Mouse (Mus musculus): Measurements from ENCODE around the gene Scn5a. TPM values are rescaled to one million over a fixed set of nuclear protein-coding genes. Genes with fewer than 3 reads are reported as not detected.

Gene Scn5a
- 0.76 and 0.95 TPM in 2 replicates for polyA plus RNA-seq (2014; fragmentation: Nextera tagmentation; extraction: Ambion mirVana)

DNA sequence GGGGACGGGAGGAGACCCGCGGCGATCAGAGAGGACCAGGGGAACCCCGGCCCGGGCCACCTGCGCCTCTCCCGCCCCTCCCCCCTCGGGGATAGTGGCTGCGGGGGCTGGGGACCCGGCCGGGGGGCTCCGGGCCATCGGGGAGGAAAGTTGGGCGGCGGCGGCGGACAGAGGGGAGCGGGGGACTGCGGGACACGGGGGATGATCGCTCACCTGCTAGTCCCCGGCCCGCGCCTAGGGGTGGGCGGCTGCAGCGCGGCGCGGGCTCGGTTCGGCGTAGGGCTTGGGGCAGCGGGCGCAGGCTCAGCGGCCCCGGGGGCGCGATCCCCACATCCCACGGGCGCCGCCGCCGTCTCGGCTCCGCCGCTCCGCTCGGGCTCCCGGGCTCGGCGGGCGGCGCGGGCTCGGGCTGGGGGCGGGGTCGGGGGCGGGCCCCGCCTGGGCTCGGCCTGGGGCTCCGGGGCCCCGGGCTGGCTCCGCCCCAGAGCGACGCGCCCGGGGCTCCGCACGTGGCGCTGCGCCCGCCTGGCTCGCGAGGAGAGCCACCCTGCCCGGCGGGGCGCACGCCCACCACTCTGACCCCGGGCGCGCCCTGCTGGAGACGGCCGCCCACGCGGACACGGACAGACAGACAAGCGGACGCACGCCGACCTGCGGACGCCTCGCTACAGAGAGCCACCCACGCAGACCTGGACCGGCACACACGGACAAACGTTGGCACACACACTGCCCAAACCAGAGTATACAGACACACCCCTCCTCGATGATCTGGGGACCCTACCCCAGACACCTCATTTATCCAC, at the start of gene Scn5a:
TSS of gene Scn5a (minus strand) at position 381 of the 803 bp plus-strand sequence.
- Histone ChIP-seq H3K9me3 (ENCODE audit: low read depth, low read length) (no peaks in the 10 kb centered on the region), H3K36me3 (ENCODE audit: insufficient read depth) (no peaks in the 10 kb centered on the region), H3K9ac (peak within 1 kb of the TSS; percentile 60), H3K4me3 (ENCODE audit: low read depth, low read length) (peak within 1 kb of the TSS; percentile 55), H3K4me2 (peak within 1 kb of the TSS; percentile 94), H3K27me3 (ENCODE audit: insufficient read depth, low read length) (peaks cover 57% of the 10 kb centered on the region), H3K4me1 (ENCODE audit: insufficient read depth) (no peaks in the 10 kb centered on the region), H3K27ac (ENCODE audit: low read depth) (no peak within 1 kb of the TSS)
- WGBS = under 1% methylated on average over 97 of the region's 99 CpGs
- ATAC-seq (ENCODE audit: insufficient read depth) (peak; percentile 78), DNase-seq (peak; percentile 57)
- no peak for TF ChIP-seq CTCF (IDR thresholded peaks at IDR 0.05; ENCODE audit: low read depth)

DNA sequence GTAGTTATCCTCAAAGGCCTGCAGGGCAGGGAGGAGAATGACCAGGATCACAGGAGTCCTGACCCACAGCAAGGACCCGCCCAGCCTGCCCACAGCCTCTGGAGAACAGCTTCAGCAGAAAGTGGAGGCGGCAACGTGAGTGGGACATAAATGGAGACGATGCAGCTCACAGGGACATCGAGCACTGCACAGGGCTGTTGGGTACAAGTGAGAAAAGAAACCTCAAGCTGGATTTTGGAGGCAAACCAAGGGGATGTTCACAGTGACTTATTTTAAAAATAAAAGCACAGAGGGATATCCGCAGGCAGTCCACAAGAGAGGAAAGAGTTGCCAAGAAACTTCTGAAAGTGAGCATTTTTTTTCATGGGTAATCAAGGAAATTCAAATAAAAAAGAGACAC, 48.4 kb upstream of the Scn5a start:
- Histone ChIP-seq H3K4me3 (ENCODE audit: low read depth, low read length) (no peak overlapping the region), H3K27me3 (ENCODE audit: insufficient read depth, low read length) (0 out of 2 replicates have a peak, but pooled peaks cover 3% of the 10 kb centered on the region), H3K27ac (ENCODE audit: low read depth) (no peak overlapping the region), H3K9me3 (ENCODE audit: low read depth, low read length) (no peaks in the 10 kb centered on the region), H3K4me1 (ENCODE audit: insufficient read depth) (peaks cover 8% of the 10 kb centered on the region), H3K4me2 (no peak overlapping the region), H3K36me3 (ENCODE audit: insufficient read depth) (no peaks in the 10 kb centered on the region), H3K9ac (no peak overlapping the region)
- ATAC-seq (ENCODE audit: insufficient read depth) = no peak
- no peak for DNase-seq
- no peak for TF ChIP-seq CTCF (IDR thresholded peaks at IDR 0.05; ENCODE audit: low read depth)
- 66% methylated on average over 6 of the region's 6 CpGs for WGBS

DNA sequence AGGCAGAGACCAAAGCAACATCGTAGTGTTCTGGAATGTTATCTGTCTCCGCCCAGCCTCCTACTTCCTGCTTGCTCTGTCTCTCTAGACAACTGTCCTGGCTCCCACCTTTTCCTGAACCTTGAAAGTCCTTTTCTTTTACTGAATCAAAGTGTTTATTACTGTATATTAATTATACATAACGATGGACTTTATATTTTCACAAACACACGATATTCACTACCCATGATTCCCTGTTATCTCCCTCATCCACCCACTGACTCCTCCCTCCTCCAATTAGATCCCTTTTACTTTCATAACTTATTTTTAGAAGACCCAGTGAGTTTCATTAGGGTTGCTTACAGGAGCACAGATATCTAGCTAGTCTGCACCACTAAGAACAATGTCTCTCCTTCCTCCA, 45.3 kb upstream of the Scn5a start:
- Histone ChIP-seq H3K9me3 (ENCODE audit: low read depth, low read length) (no peaks in the 10 kb centered on the region), H3K4me1 (ENCODE audit: insufficient read depth) (no peaks in the 10 kb centered on the region), H3K27me3 (ENCODE audit: insufficient read depth, low read length) (0 out of 2 replicates have a peak, but pooled peaks cover under 1% of the 10 kb centered on the region), H3K4me2 (no peak overlapping the region), H3K27ac (ENCODE audit: low read depth) (no peak overlapping the region), H3K9ac (no peak overlapping the region), H3K4me3 (ENCODE audit: low read depth, low read length) (no peak overlapping the region), H3K36me3 (ENCODE audit: insufficient read depth) (no peaks in the 10 kb centered on the region)
- 75% methylated on average over 4 of the region's 4 CpGs for WGBS
- DNase-seq = no peak
- no peak for ATAC-seq (ENCODE audit: insufficient read depth)
- no peak for TF ChIP-seq CTCF (IDR thresholded peaks at IDR 0.05; ENCODE audit: low read depth)

DNA sequence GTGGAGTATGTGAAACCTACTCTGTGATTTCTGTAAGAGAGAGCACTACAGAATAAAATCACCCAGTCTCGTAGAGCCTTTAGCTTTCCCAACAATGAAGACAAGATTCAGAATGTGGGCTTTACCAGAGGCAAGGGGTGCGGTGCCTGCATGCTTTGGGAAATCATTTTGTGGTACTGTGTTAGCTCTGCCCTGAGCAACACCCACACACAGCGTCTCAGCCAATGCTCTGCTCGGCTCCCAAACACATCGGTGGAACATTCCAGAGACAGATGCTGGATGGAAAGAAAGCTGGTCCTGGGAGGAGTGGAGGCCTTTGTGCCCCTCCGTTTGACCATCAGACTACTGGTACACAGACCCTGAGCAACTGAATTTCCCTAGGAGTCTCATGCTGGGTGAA, 36.0 kb upstream of the Scn5a start:
- no peak for TF ChIP-seq CTCF (IDR thresholded peaks at IDR 0.05; ENCODE audit: low read depth)
- H3K27me3 ChIP-seq (ENCODE audit: insufficient read depth, low read length) = no peaks in the 10 kb centered on the region
- no peak for ATAC-seq (ENCODE audit: insufficient read depth)

DNA sequence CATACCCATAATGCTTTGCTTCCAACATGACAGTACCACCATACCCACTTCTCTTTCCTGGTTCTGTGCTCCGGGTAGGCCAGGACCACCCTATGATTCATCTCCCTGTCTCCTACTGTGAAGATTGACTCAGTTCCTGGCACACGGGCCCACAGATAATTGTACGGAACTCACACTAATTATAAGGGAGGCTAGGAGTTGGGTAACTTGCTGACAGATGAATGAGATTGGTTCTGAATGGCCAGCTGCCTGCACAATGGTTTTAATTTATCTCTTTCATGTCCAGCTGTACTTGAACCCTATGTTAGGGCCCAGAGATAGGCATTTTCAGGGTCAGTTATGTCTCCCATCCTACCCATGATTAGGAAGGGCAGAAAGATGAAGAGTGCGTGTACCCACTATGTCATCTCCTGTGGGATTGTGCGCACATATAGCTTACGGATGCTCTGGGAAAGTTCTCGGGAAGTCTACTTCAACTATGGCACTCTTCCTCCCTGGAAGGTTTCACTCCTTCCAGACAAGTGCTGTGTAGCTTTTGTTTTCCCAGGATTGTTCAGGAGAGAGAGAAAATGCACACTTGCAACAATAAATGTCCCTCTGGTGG, 31.8 kb upstream of the Scn5a start:
- H3K4me3 ChIP-seq (ENCODE audit: low read depth, low read length) = no peak overlapping the region
- H3K9me3 ChIP-seq (ENCODE audit: low read depth, low read length) = no peaks in the 10 kb centered on the region
- 83% methylated on average over 7 of the region's 7 CpGs for WGBS
- no peaks in the 10 kb centered on the region for H3K36me3 ChIP-seq (ENCODE audit: insufficient read depth)
- no peak overlapping the region for H3K4me2 ChIP-seq
- DNase-seq (no peak), ATAC-seq (ENCODE audit: insufficient read depth) (no peak)
- no peak overlapping the region for H3K9ac ChIP-seq
- no peaks in the 10 kb centered on the region for H3K27me3 ChIP-seq (ENCODE audit: insufficient read depth, low read length)
- H3K27ac ChIP-seq (ENCODE audit: low read depth) = no peak overlapping the region
- no peaks in the 10 kb centered on the region for H3K4me1 ChIP-seq (ENCODE audit: insufficient read depth)
- no peak for TF ChIP-seq CTCF (IDR thresholded peaks at IDR 0.05; ENCODE audit: low read depth)

More for the DNA sequence above, 36.0 kb upstream of the Scn5a start:
- no peak overlapping the region for H3K9ac ChIP-seq
- H3K36me3 ChIP-seq (ENCODE audit: insufficient read depth) = no peaks in the 10 kb centered on the region
- no peak for DNase-seq
- 68% methylated on average over 6 of the region's 6 CpGs for WGBS
- no peaks in the 10 kb centered on the region for H3K9me3 ChIP-seq (ENCODE audit: low read depth, low read length)
- H3K27ac ChIP-seq (ENCODE audit: low read depth) = no peak overlapping the region
- no peak overlapping the region for H3K4me3 ChIP-seq (ENCODE audit: low read depth, low read length)
- no peaks in the 10 kb centered on the region for H3K4me1 ChIP-seq (ENCODE audit: insufficient read depth)
- H3K4me2 ChIP-seq = no peak overlapping the region

DNA sequence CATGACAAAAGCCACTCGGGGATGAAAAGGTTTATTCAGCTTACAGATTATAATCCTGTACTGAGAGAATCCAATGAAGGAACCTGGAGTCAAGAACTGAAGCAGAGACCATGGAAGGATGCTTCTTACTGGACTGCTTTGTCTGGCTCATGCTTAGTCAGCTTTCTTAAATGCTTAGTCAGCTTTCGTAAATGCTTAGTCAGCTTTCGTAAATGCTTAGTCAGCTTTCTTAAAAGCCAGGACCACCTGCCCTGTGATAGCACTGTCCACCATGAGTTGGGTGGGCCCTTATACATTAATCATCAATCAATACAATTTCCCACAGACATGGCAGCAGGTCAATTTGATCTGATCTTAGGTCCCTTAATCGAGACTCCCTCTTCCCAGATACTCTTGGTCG, 28.1 kb upstream of the Scn5a start:
- no peak for TF ChIP-seq CTCF (IDR thresholded peaks at IDR 0.05; ENCODE audit: low read depth)
- DNase-seq = no peak

DNA sequence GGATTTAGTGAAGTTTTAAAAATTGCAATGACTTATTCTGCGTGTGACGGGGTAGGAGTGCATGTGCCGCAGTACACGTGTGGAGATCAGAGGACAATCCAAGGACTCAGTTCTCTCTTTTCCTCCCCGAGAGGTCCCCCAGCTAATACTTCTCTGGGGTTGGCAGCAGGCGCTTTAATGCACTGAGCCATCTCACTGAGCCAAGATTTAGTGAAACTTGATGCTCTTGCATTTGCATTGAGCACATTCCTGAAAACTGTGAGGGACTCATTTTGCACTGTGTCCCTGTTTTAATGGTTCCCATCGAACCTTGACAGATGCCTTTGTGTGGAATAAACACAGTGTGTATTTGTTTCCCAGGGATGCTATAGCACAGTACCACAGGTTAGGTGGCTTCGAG, 25.8 kb upstream of the Scn5a start:
- peak; percentile 30 for DNase-seq
- 47% methylated on average over 8 of the region's 8 CpGs for WGBS
- no peaks in the 10 kb centered on the region for H3K4me1 ChIP-seq (ENCODE audit: insufficient read depth)

More for the DNA sequence above, 28.1 kb upstream of the Scn5a start:
- H3K36me3 ChIP-seq (ENCODE audit: insufficient read depth) = no peaks in the 10 kb centered on the region
- no peaks in the 10 kb centered on the region for H3K4me1 ChIP-seq (ENCODE audit: insufficient read depth)
- no peak overlapping the region for H3K27ac ChIP-seq (ENCODE audit: low read depth)
- H3K27me3 ChIP-seq (ENCODE audit: insufficient read depth, low read length) = no peaks in the 10 kb centered on the region
- H3K9me3 ChIP-seq (ENCODE audit: low read depth, low read length) = no peaks in the 10 kb centered on the region
- WGBS = 86% methylated on average over 5 of the region's 5 CpGs
- H3K4me2 ChIP-seq = no peak overlapping the region
- ATAC-seq (ENCODE audit: insufficient read depth) = no peak
- no peak overlapping the region for H3K4me3 ChIP-seq (ENCODE audit: low read depth, low read length)
- no peak overlapping the region for H3K9ac ChIP-seq

More for the DNA sequence above, 25.8 kb upstream of the Scn5a start:
- Histone ChIP-seq H3K9me3 (ENCODE audit: low read depth, low read length) (no peaks in the 10 kb centered on the region), H3K4me2 (no peak overlapping the region), H3K36me3 (ENCODE audit: insufficient read depth) (no peaks in the 10 kb centered on the region), H3K9ac (no peak overlapping the region), H3K27ac (ENCODE audit: low read depth) (no peak overlapping the region), H3K27me3 (ENCODE audit: insufficient read depth, low read length) (no peaks in the 10 kb centered on the region), H3K4me3 (ENCODE audit: low read depth, low read length) (no peak overlapping the region)
- no peak for ATAC-seq (ENCODE audit: insufficient read depth)
- no peak for TF ChIP-seq CTCF (IDR thresholded peaks at IDR 0.05; ENCODE audit: low read depth)
